Mouse (Mus musculus): ENCODE results near the gene Klhl20. TPM values are rescaled to one million over a fixed set of nuclear protein-coding genes. Genes with fewer than 3 reads are reported as not detected.

Gene Klhl20
- polyA plus RNA-seq, 1 experiment from 2014 or later: 17.2 TPM

- H3K4me2 ChIP-seq (replicated peaks; ENCODE audit: low read depth, low read length): no peak overlapping the region
- WGBS: 95% methylated on average over 4 of the region's 4 CpGs
- no peaks in the 10 kb centered on the region for H3K9me3 ChIP-seq (ENCODE audit: control insufficient read depth, low read length)
- H3K27ac ChIP-seq (ENCODE audit: low read depth, low read length): no peak overlapping the region
- no peak overlapping the region for H3K4me3 ChIP-seq (ENCODE audit: low read length)
- no peak overlapping the region for H3K9ac ChIP-seq (ENCODE audit: low read depth, low read length)
- H3K36me3 ChIP-seq (ENCODE audit: control insufficient read depth, insufficient read depth, low read length): peaks cover 38% of the 10 kb centered on the region; the same call in 1 of the 2 replicates
- no peaks in the 10 kb centered on the region for H3K4me1 ChIP-seq (ENCODE audit: control insufficient read depth, insufficient read depth, low read length)
- H3K27me3 ChIP-seq (ENCODE audit: control insufficient read depth, insufficient read depth, low read length): no peaks in the 10 kb centered on the region
- no peak for ATAC-seq (ENCODE audit: low FRiP score, low TSS enrichment)
Measured at GRCm38 (mm10) chr1:161099721-161100405, 31.4 kb downstream of the Klhl20 start.

GRCm38 (mm10) chr1:161077243-161077642, 54.1 kb downstream of the Klhl20 start:
- Histone ChIP-seq H3K9me3 (ENCODE audit: control insufficient read depth, low read length) (no peaks in the 10 kb centered on the region), H3K27me3 (ENCODE audit: control insufficient read depth, insufficient read depth, low read length) (no peaks in the 10 kb centered on the region), H3K4me3 (ENCODE audit: low read length) (no peak overlapping the region), H3K36me3 (ENCODE audit: control insufficient read depth, insufficient read depth, low read length) (peaks cover 49% of the 10 kb centered on the region), H3K9ac (ENCODE audit: low read depth, low read length) (no peak overlapping the region), H3K27ac (ENCODE audit: low read depth, low read length) (no peak overlapping the region), H3K4me2 (replicated peaks; ENCODE audit: low read depth, low read length) (no peak overlapping the region), H3K4me1 (ENCODE audit: control insufficient read depth, insufficient read depth, low read length) (peaks cover 14% of the 10 kb centered on the region)
- ATAC-seq (ENCODE audit: low FRiP score, low TSS enrichment): no peak
- 93% methylated on average over 3 of the region's 3 CpGs for WGBS

- Histone ChIP-seq H3K36me3 (ENCODE audit: control insufficient read depth, insufficient read depth, low read length) (peaks cover 44% of the 10 kb centered on the region), H3K9me3 (ENCODE audit: control insufficient read depth, low read length) (no peaks in the 10 kb centered on the region), H3K4me2 (replicated peaks; ENCODE audit: low read depth, low read length) (no peak overlapping the region), H3K27ac (ENCODE audit: low read depth, low read length) (no peak overlapping the region), H3K4me1 (ENCODE audit: control insufficient read depth, insufficient read depth, low read length) (peaks cover 19% of the 10 kb centered on the region), H3K27me3 (ENCODE audit: control insufficient read depth, insufficient read depth, low read length) (no peaks in the 10 kb centered on the region), H3K4me3 (ENCODE audit: low read length) (no peak overlapping the region), H3K9ac (ENCODE audit: low read depth, low read length) (no peak overlapping the region)
- ATAC-seq (ENCODE audit: low FRiP score, low TSS enrichment): no peak
- WGBS: 76% methylated on average over 6 of the region's 6 CpGs
Measured at GRCm38 (mm10) chr1:161076238-161076637, 55.1 kb downstream of the Klhl20 start.

GRCm38 (mm10) chr1:161071272-161071620, 60.1 kb downstream of the Klhl20 start:
- H3K9me3 ChIP-seq (ENCODE audit: control insufficient read depth, low read length): no peaks in the 10 kb centered on the region
- H3K27me3 ChIP-seq (ENCODE audit: control insufficient read depth, insufficient read depth, low read length): no peaks in the 10 kb centered on the region
- peaks cover 19% of the 10 kb centered on the region for H3K4me1 ChIP-seq (ENCODE audit: control insufficient read depth, insufficient read depth, low read length)
- H3K27ac ChIP-seq (ENCODE audit: low read depth, low read length): no peak overlapping the region
- peak overlapping the region; percentile 82 for H3K9ac ChIP-seq (ENCODE audit: low read depth, low read length)
- peak overlapping the region; percentile 79 for H3K4me3 ChIP-seq (ENCODE audit: low read length)
- ATAC-seq (ENCODE audit: low FRiP score, low TSS enrichment): no peak
- 0% methylated on average over 12 of the region's 12 CpGs for WGBS
- peak overlapping the region; percentile 75 for H3K4me2 ChIP-seq (replicated peaks; ENCODE audit: low read depth, low read length)
- H3K36me3 ChIP-seq (ENCODE audit: control insufficient read depth, insufficient read depth, low read length): peaks cover 7% of the 10 kb centered on the region; the same call in 1 of the 2 replicates

- Histone ChIP-seq H3K9me3 (ENCODE audit: control insufficient read depth, low read length) (no peaks in the 10 kb centered on the region), H3K36me3 (ENCODE audit: control insufficient read depth, insufficient read depth, low read length) (peaks cover 5% of the 10 kb centered on the region; the same call in 1 of the 2 replicates), H3K4me3 (ENCODE audit: low read length) (peak within 1 kb of the TSS; percentile 79), H3K4me1 (ENCODE audit: control insufficient read depth, insufficient read depth, low read length) (peaks cover 19% of the 10 kb centered on the region), H3K27me3 (ENCODE audit: control insufficient read depth, insufficient read depth, low read length) (no peaks in the 10 kb centered on the region), H3K27ac (ENCODE audit: low read depth, low read length) (peak within 1 kb of the TSS; percentile 69), H3K4me2 (replicated peaks; ENCODE audit: low read depth, low read length) (peak within 1 kb of the TSS; percentile 81), H3K9ac (ENCODE audit: low read depth, low read length) (peak within 1 kb of the TSS; percentile 82)
- WGBS: under 1% methylated on average over 57 of the region's 57 CpGs
- ATAC-seq (ENCODE audit: low FRiP score, low TSS enrichment): peak; percentile 97
Measured at GRCm38 (mm10) chr1:161070352-161071271, 60.7 kb downstream of the Klhl20 start, which contains the start of the genes Dars2 and Cenpl. TSS of gene Dars2 (minus strand) at chr1:161070658. TSS of gene Cenpl (plus strand) at chr1:161070713.

GRCm38 (mm10) chr1:161063351-161063750, 68.0 kb downstream of the Klhl20 start:
- 76% methylated on average over 1 of the region's 1 CpGs for WGBS
- Histone ChIP-seq H3K4me2 (replicated peaks; ENCODE audit: low read depth, low read length) (no peak overlapping the region), H3K4me3 (ENCODE audit: low read length) (no peak overlapping the region), H3K4me1 (ENCODE audit: control insufficient read depth, insufficient read depth, low read length) (no peaks in the 10 kb centered on the region), H3K27ac (ENCODE audit: low read depth, low read length) (no peak overlapping the region), H3K9ac (ENCODE audit: low read depth, low read length) (no peak overlapping the region), H3K36me3 (ENCODE audit: control insufficient read depth, insufficient read depth, low read length) (no peaks in the 10 kb centered on the region), H3K27me3 (ENCODE audit: control insufficient read depth, insufficient read depth, low read length) (no peaks in the 10 kb centered on the region), H3K9me3 (ENCODE audit: control insufficient read depth, low read length) (no peaks in the 10 kb centered on the region)
- ATAC-seq (ENCODE audit: low FRiP score, low TSS enrichment): no peak

GRCm38 (mm10) chr1:161057164-161057563, 74.1 kb downstream of the Klhl20 start:
- Histone ChIP-seq H3K4me1 (ENCODE audit: control insufficient read depth, insufficient read depth, low read length) (no peaks in the 10 kb centered on the region), H3K36me3 (ENCODE audit: control insufficient read depth, insufficient read depth, low read length) (peaks cover 17% of the 10 kb centered on the region; the same call in 1 of the 2 replicates), H3K4me3 (ENCODE audit: low read length) (no peak overlapping the region), H3K9ac (ENCODE audit: low read depth, low read length) (no peak overlapping the region), H3K27ac (ENCODE audit: low read depth, low read length) (no peak overlapping the region), H3K4me2 (replicated peaks; ENCODE audit: low read depth, low read length) (no peak overlapping the region), H3K27me3 (ENCODE audit: control insufficient read depth, insufficient read depth, low read length) (no peaks in the 10 kb centered on the region), H3K9me3 (ENCODE audit: control insufficient read depth, low read length) (no peaks in the 10 kb centered on the region)
- 90% methylated on average over 1 of the region's 1 CpGs for WGBS
- ATAC-seq (ENCODE audit: low FRiP score, low TSS enrichment): no peak

- peaks cover 48% of the 10 kb centered on the region for H3K36me3 ChIP-seq (ENCODE audit: control insufficient read depth, insufficient read depth, low read length)
- no peak overlapping the region for H3K4me2 ChIP-seq (replicated peaks; ENCODE audit: low read depth, low read length)
- no peak overlapping the region for H3K4me3 ChIP-seq (ENCODE audit: low read length)
- no peak for ATAC-seq (ENCODE audit: low FRiP score, low TSS enrichment)
- no peaks in the 10 kb centered on the region for H3K9me3 ChIP-seq (ENCODE audit: control insufficient read depth, low read length)
- H3K27me3 ChIP-seq (ENCODE audit: control insufficient read depth, insufficient read depth, low read length): no peaks in the 10 kb centered on the region
- WGBS: 88% methylated on average over 3 of the region's 3 CpGs
- H3K9ac ChIP-seq (ENCODE audit: low read depth, low read length): no peak overlapping the region
- no peaks in the 10 kb centered on the region for H3K4me1 ChIP-seq (ENCODE audit: control insufficient read depth, insufficient read depth, low read length)
- no peak overlapping the region for H3K27ac ChIP-seq (ENCODE audit: low read depth, low read length)
Measured at GRCm38 (mm10) chr1:161046972-161047371, 84.3 kb downstream of the Klhl20 start.
